ENCODE assay signal across 8 mouse cellular contexts in genomic region chr6:88784691-88785173, GRCm38 (mm10). TPM values are rescaled to one million over a fixed set of nuclear protein-coding genes. Genes with fewer than 3 reads are reported as not detected.
DNase-seq lines count a peak whose midpoint lies in the region; ATAC-seq and TF ChIP-seq lines count a peak whose summit lies in the region.

No protein-coding gene starts in this region.

- no peak for TF ChIP-seq CTCF in thymus, adult 2 months (IDR thresholded peaks at IDR 0.05; ENCODE audit: borderline replicate concordance, control insufficient read depth, extremely low read depth, insufficient read depth, low read length, poor library complexity)

- WGBS in thymus, adult 2 months, result 82% methylated on average over 7 of the region's 7 CpGs

- DNase-seq in cerebellum, postnatal 4 days (ENCODE audit: low spot score in 2 of 2), result no peak
- DNase-seq in MN1 (ENCODE audit: low spot score), result peak; percentile 32
- peak; percentile 59 for DNase-seq in kidney, postnatal 10 days
- DNase-seq in ovary, postnatal 36 days (ENCODE audit: low spot score), result no peak
- no peak for DNase-seq in thymus, adult 2 months
- DNase-seq in thymus, postnatal 10 days (ENCODE audit: low spot score in 2 of 2), result no peak

- peak; percentile 40 for ATAC-seq in cerebellum, adult (ENCODE audit: insufficient number of reproducible peaks, low FRiP score, low TSS enrichment)
- ATAC-seq in granulocyte monocyte progenitor cell, adult 5-6 weeks (replicated peaks; ENCODE audit: poor library complexity, severe bottlenecking), result peak; percentile 69

- no peak overlapping the region for H3K4me3 ChIP-seq in thymus, adult 2 months (ENCODE audit: control insufficient read depth, insufficient read depth, low read length)

- peaks cover 5% of the 10 kb centered on the region; the same call in 1 of the 2 replicates for H3K4me1 ChIP-seq in thymus, adult 2 months (replicated peaks; ENCODE audit: control insufficient read depth, insufficient read depth, low read length)

- no peak overlapping the region for H3K27ac ChIP-seq in thymus, adult 2 months (ENCODE audit: control insufficient read depth, insufficient read depth, low read length)

- no peaks in the 10 kb centered on the region for H3K36me3 ChIP-seq in thymus, adult 2 months (ENCODE audit: control insufficient read depth, insufficient read depth, low read length)

- H3K27me3 ChIP-seq in thymus, adult 2 months (ENCODE audit: control insufficient read depth, insufficient read depth, low read length), result no peaks in the 10 kb centered on the region

- TF ChIP-seq POLR2A in thymus, adult 2 months (IDR thresholded peaks at IDR 0.05; ENCODE audit: control insufficient read depth, extremely low read depth, insufficient read depth, low read length, poor library complexity), result no peak

RNA-seq across cellular contexts. Expression of gene Abtb1, which starts 57.1 kb away (rescaled TPM):
- 19.7 and 21.6 TPM in 2 replicates for total RNA-seq in granulocyte monocyte progenitor cell, adult 5-6 weeks (2014; fragmentation: Nextera tagmentation)
- 22.3 and 35.6 TPM in 2 replicates for total RNA-seq in granulocyte monocyte progenitor cell, adult 5-6 weeks (2017)
- 204 and 239 TPM in 2 replicates for polyA plus RNA-seq in thymus, adult 2 months (2012; rRNA removed)

Comparison
In these comparisons a context has a peak if more than half of its experiments do, and no peak if none do; other contexts are left out.
1. DNase-seq: peak in MN1 (single experiment) and kidney, postnatal 10 days (single experiment); none in cerebellum, postnatal 4 days (0 of 2), ovary, postnatal 36 days (single experiment), thymus, adult 2 months (single experiment) and thymus, postnatal 10 days (0 of 2).